Mouse (Mus musculus): ENCODE results near the gene A730009L09Rik. TPM values are rescaled to one million over a fixed set of nuclear protein-coding genes. Genes with fewer than 3 reads are reported as not detected.

A730009L09Rik gene
- polyA plus RNA-seq, 3 experiments from 2014 or later = not detected

Other genes starting within 250 kb of the A730009L09Rik start
- 10 to 100 TPM; 20.6 to 31.7 (median 25.7) TPM for gene Mrpl39, start 220.6 kb downstream of the A730009L09Rik start, polyA plus RNA-seq (2017; shearing (Covaris generic))

Measured in inflammation-experienced regulatory T-cells, adult 6 months (primary cell).